Mouse (Mus musculus): ENCODE data around the gene Rps8.

DNA sequence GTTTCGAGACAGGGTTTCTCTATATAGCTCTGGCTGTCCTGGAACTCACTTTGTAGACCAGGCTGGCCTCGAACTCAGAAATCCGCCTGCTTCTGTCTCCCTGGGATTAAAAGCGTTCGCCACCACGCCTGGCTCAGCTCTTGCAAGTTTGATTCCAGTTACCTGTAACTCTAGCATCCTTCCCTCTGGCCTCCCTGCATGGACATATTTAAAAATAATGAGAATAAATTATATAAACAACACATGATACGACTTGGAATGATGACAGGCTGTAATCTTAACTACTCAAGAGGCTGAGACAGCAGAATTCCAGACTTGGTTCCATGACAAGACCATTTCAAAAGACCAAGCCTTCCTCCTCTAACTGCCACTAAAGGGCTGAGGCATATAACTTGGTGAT is 34.6 kb upstream of the Rps8 start:
- TF ChIP-seq CTCF (IDR thresholded peaks at IDR 0.05; ENCODE audit: insufficient read depth, low read length) (no peak), POLR2A (IDR thresholded peaks at IDR 0.05; ENCODE audit: borderline replicate concordance, extremely low read depth, low read depth, low read length) (no peak)
